Mouse (Mus musculus) heart, adult 2 months (tissue): ENCODE data around the gene Hltf. TPM values are rescaled to one million over a fixed set of nuclear protein-coding genes. Genes with fewer than 3 reads are reported as not detected.
A peak's percentile ranks its signal among the peaks of the same experiment; 100 is the strongest.

Source experiments
- DNase-seq, 2 experiments: peaks; one replicate each; pipeline ENCODE4 v3.0.0; 2021
- H3K27ac ChIP-seq: fragments of 200-600 bp; 2 replicates; pipeline ENCODE4 v1.8.1; 2022
- H3K27me3 ChIP-seq: fragments of 200-500 bp; 2 replicates; pipeline ENCODE4 v1.6.1; 2012; ENCODE audit warnings: mild to moderate bottlenecking, low read length, inconsistent platforms, mixed read lengths; ENCODE audit not compliant: control insufficient read depth, insufficient read depth
- H3K36me3 ChIP-seq: fragments of 200-500 bp; 2 replicates; pipeline ENCODE4 v1.6.1; 2012; ENCODE audit warnings: low read length, inconsistent platforms; ENCODE audit not compliant: control insufficient read depth, insufficient read depth
- H3K4me1 ChIP-seq: fragments of 200-500 bp; 2 replicates; pipeline ENCODE4 v1.6.1; 2011; ENCODE audit warnings: low read length; ENCODE audit not compliant: control insufficient read depth, insufficient read depth
- H3K4me3 ChIP-seq: fragments of 200-600 bp; 2 replicates; pipeline ENCODE4 v1.8.1; 2022
- H3K79me2 ChIP-seq: fragments of 200-500 bp; replicated peaks from 2 replicates; pipeline ENCODE4 v1.6.1; 2012; ENCODE audit warnings: mild to moderate bottlenecking, inconsistent platforms, low read length, moderate library complexity, mixed read lengths; ENCODE audit not compliant: control insufficient read depth, insufficient read depth
- H3K9ac ChIP-seq: fragments of 200-500 bp; 2 replicates; pipeline ENCODE4 v1.6.1; 2012; ENCODE audit warnings: low read depth, mild to moderate bottlenecking, control low read depth, inconsistent platforms, low read length, mixed read lengths
- CTCF ChIP-seq: fragments of 200-600 bp; IDR thresholded peaks from 2 replicates; pipeline ENCODE4 v1.8.1; 2022; ENCODE audit warnings: antibody characterized with exemption, mild to moderate bottlenecking, moderate library complexity
- EP300 ChIP-seq: fragments of 200-500 bp; IDR thresholded peaks from 2 replicates; pipeline ENCODE4 v1.6.1; 2011; ENCODE audit warnings: low read depth, low read length, control low read depth; ENCODE audit not compliant: insufficient read depth
- POLR2A ChIP-seq: fragments of 200-500 bp; IDR thresholded peaks from 2 replicates; pipeline ENCODE4 v1.6.1; 2011; ENCODE audit warnings: mild to moderate bottlenecking, low read depth, low read length, control low read depth; ENCODE audit not compliant: insufficient read depth
- WGBS: fragments of 180-500 bp; shearing (Covaris S2); methylation state at CpG from one replicate; pipeline ENCODE4 v1.1.7; 2018; 5-methylcytosine and 5-hydroxymethylcytosine counted together
- intact Hi-C: fragments of 180-260 bp; cut with DNase I; formaldehyde crosslinking; loops from one replicate; pipeline ENCODE4 v1.15.1; 2025
- polyA plus RNA-seq: library from polyadenylated mRNA; depleted of rRNA; stranded (reverse); fragments of >200 nt; gene quantifications from 2 replicates; pipeline ENCODE4 v1.2.3, GENCODE M21; 2012; rRNA removed
- total RNA-seq, 2 experiments: library from RNA; stranded (reverse); gene quantifications; 2 replicates each; pipeline ENCODE4 v1.2.3; 2021

The Hltf gene
- total and polyA plus RNA-seq, 3 experiments: 3.1 to 14.2 (median 11.9) TPM

GRCm38 (mm10) chr3:20154531-20155367 is 97.1 kb downstream of the Hltf start, which contains the start of gene Gyg:
TSS of gene Gyg (minus strand) at chr3:20155317.
- TF ChIP-seq POLR2A (peak; percentile 48; the same call in 1 of the 2 replicates), CTCF (peak; percentile 41), EP300 (no peak)
- Histone ChIP-seq H3K27ac (peak within 1 kb of the TSS; percentile 92), H3K4me1 (peaks cover 3% of the 10 kb centered on the region), H3K36me3 (peaks cover 8% of the 10 kb centered on the region), H3K4me3 (peak within 1 kb of the TSS; percentile 87), H3K79me2 (peaks cover 4% of the 10 kb centered on the region), H3K9ac (peak within 1 kb of the TSS; percentile 97), H3K27me3 (no peaks in the 10 kb centered on the region)
- intact Hi-C loops: loop anchor here (5.0 to 10.0 kb wide), 4 partner anchors 82 to 530 kb away; partner anchors contain the start of genes 1700064H15Rik and Hps3
- peak; percentile 81 to 85 for DNase-seq
- 1% methylated on average over 72 of the region's 73 CpGs for WGBS

DNA sequence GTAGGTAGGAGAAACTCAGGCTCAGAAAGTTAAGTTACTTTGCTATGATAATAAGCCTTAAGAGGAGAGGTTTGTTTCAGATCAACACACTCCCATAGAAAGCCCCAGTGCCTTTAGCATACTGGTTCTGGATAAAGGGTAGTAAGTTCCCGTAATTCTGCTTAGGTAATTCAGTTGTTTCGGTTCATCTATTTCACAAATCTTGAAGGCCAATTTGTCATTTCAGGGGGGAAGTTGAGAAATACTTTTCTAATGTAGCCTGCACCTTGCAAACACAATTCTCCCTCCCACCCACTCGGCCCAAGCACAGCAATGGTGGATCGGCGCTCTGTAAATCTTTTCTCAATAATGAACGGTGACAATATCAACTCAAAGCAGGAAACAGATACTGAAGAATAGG is 97.9 kb downstream of the Hltf start:
- TF ChIP-seq POLR2A: no peak
- no peak for TF ChIP-seq EP300
- no peak for TF ChIP-seq CTCF
- intact Hi-C loops: loop anchor here (10.0 kb wide), 2 partner anchors 121 to 531 kb away; partner anchors contain the start of genes 1700064H15Rik and Hps3
- Histone ChIP-seq H3K79me2 (peaks cover 4% of the 10 kb centered on the region), H3K4me3 (no peak overlapping the region; the same call in 1 of the 2 replicates), H3K27me3 (no peaks in the 10 kb centered on the region), H3K4me1 (peaks cover 3% of the 10 kb centered on the region), H3K9ac (no peak overlapping the region), H3K36me3 (peaks cover 4% of the 10 kb centered on the region), H3K27ac (no peak overlapping the region; the same call in 1 of the 2 replicates)
- no peak for DNase-seq
- WGBS: 78% methylated on average over 6 of the region's 6 CpGs

DNA sequence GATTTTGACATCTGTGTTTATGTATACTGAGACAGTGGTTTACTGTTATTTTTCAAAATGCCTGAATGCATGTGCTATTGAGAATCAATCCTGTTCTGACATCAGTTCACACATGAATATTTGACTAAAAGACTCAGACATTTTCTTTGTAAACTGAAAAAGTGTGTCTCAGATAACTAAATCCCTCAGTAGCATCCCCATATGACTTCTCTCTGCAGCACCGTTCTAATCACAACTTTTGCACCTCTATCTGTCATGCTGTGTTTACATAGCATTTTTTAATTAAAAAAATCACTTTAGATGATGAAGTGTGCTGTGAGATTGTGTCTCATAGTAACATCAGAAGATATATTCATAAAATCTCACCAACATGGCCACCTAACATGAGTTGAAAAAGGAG is 109.9 kb downstream of the Hltf start:
- Histone ChIP-seq H3K4me1 (no peaks in the 10 kb centered on the region), H3K27ac (no peak overlapping the region), H3K4me3 (no peak overlapping the region), H3K36me3 (no peaks in the 10 kb centered on the region), H3K27me3 (no peaks in the 10 kb centered on the region), H3K79me2 (no peaks in the 10 kb centered on the region), H3K9ac (no peak overlapping the region)
- no peak for DNase-seq
- intact Hi-C loops: no loop called here
- no peak for TF ChIP-seq CTCF
- no peak for TF ChIP-seq EP300
- no peak for TF ChIP-seq POLR2A
- 58% methylated on average over 1 of the region's 1 CpGs for WGBS

Other genes starting within 250 kb of the Hltf start
- 10 to 100 TPM; 40.7 to 49.1 TPM for gene Cp, start 100.8 kb upstream of the Hltf start, total RNA-seq
- 15.4 and 33.6 TPM in 2 replicates for gene Cp, start 100.8 kb upstream of the Hltf start, polyA plus RNA-seq
- 1 to 10 TPM; 7.1 to 8.3 TPM for gene Hps3, start 22.5 kb upstream of the Hltf start, total RNA-seq
- gene Hps3, start 22.5 kb upstream of the Hltf start, polyA plus RNA-seq: 5.9 and 7.7 TPM in 2 replicates
- 100 to 1,000 TPM; 145 to 161 TPM for gene Gyg, start 97.5 kb downstream of the Hltf start, total RNA-seq
- 114 and 195 TPM in 2 replicates for gene Gyg, start 97.5 kb downstream of the Hltf start, polyA plus RNA-seq
- 1 to 10 TPM in 1 of 2 experiments, under 1 TPM in 1; 0.96 to 1.1 TPM for gene Cpa3, start 184.4 kb downstream of the Hltf start, total RNA-seq
- 1.3 and 2.4 TPM in 2 replicates for gene Cpa3, start 184.4 kb downstream of the Hltf start, polyA plus RNA-seq
- not detected for gene Cpb1, start 217.9 kb downstream of the Hltf start, total RNA-seq
- not detected in 2 replicates for gene Cpb1, start 217.9 kb downstream of the Hltf start, polyA plus RNA-seq